Mouse (Mus musculus) forebrain, embryonic 14.5 days (tissue): ENCODE data around the gene Dhrs4. TPM values are rescaled to one million over a fixed set of nuclear protein-coding genes. Genes with fewer than 3 reads are reported as not detected.

Source experiments
- ATAC-seq: fragments of 200-750 bp; cut with Nextera tagmentation; 2 replicates; pipeline ENCODE4 v1.8.0; 2017; ENCODE audit warnings: mild to moderate bottlenecking, moderate library complexity
- DNase-seq: peaks from one replicate; pipeline ENCODE4 v3.0.0-alpha.2; 2015; ENCODE audit warnings: low spot score
- H3K27ac ChIP-seq: fragments of 300-500 bp; sonication (generic); 2 replicates; pipeline ENCODE4 v1.5.1; 2014; ENCODE audit warnings: low read depth, mild to moderate bottlenecking, control low read depth, low read length, moderate library complexity
- H3K27me3 ChIP-seq: fragments of 300-500 bp; sonication (generic); replicated peaks from 2 replicates; pipeline ENCODE4 v1.6.1; 2014; ENCODE audit warnings: low read length, control low read depth, mixed read lengths; ENCODE audit not compliant: control insufficient read depth, insufficient read depth
- H3K36me3 ChIP-seq: fragments of 300-500 bp; sonication (generic); 2 replicates; pipeline ENCODE4 v1.6.1; 2014; ENCODE audit warnings: low read length, control low read depth; ENCODE audit not compliant: control insufficient read depth, insufficient read depth
- H3K4me1 ChIP-seq: fragments of 300-500 bp; sonication (generic); 2 replicates; pipeline ENCODE4 v1.6.1; 2014; ENCODE audit warnings: antibody characterized with exemption, low read length, control low read depth; ENCODE audit not compliant: control insufficient read depth, insufficient read depth
- H3K4me2 ChIP-seq: fragments of 300-500 bp; sonication (generic); 2 replicates; pipeline ENCODE4 v1.6.1; 2014; ENCODE audit warnings: mild to moderate bottlenecking, control low read depth, low read length
- H3K4me3 ChIP-seq: fragments of 300-500 bp; sonication (generic); 2 replicates; pipeline ENCODE4 v1.5.1; 2014; ENCODE audit warnings: low read depth, low read length, control low read depth
- H3K9ac ChIP-seq: fragments of 300-500 bp; sonication (generic); 2 replicates; pipeline ENCODE4 v1.6.1; 2014; ENCODE audit warnings: mild to moderate bottlenecking, low read length, control low read depth, moderate library complexity
- H3K9me3 ChIP-seq: fragments of 300-500 bp; sonication (generic); replicated peaks from 2 replicates; pipeline ENCODE4 v1.6.1; 2016; ENCODE audit warnings: low read length, control low read depth, mixed read lengths; ENCODE audit not compliant: control insufficient read depth
- WGBS: fragments of 180-500 bp; shearing (Covaris S2); extraction: QIAGEN DNeasy Blood & Tissue Kit; methylation state at CpG from one replicate; pipeline ENCODE4 v1.1.7; 2014; 5-methylcytosine and 5-hydroxymethylcytosine counted together
- polyA plus RNA-seq: library from polyadenylated mRNA; unstranded; fragments of >200 nt; fragmentation: Nextera tagmentation; extraction: Ambion mirVana; gene quantifications from 2 replicates; pipeline ENCODE4 v1.2.1, GENCODE M21; 2014

Dhrs4 gene
- polyA plus RNA-seq, 1 experiment from 2014 or later, result 31.1 TPM

GRCm38 (mm10) chr14:55458761-55459160 is 19.8 kb upstream of the Dhrs4 start:
- H3K36me3 ChIP-seq, result no peaks in the 10 kb centered on the region
- H3K4me2 ChIP-seq, result no peak overlapping the region
- H3K27me3 ChIP-seq, result no peaks in the 10 kb centered on the region
- H3K9me3 ChIP-seq, result peaks cover 5% of the 10 kb centered on the region; the same call in 1 of the 2 replicates
- peak; percentile 58; the same call in 1 of the 2 replicates for ATAC-seq
- peak; percentile 50 for DNase-seq
- no peak overlapping the region for H3K27ac ChIP-seq
- H3K4me1 ChIP-seq, result no peaks in the 10 kb centered on the region
- no peak overlapping the region for H3K4me3 ChIP-seq
- WGBS, result 63% methylated on average over 3 of the region's 3 CpGs
- no peak overlapping the region for H3K9ac ChIP-seq

DNA sequence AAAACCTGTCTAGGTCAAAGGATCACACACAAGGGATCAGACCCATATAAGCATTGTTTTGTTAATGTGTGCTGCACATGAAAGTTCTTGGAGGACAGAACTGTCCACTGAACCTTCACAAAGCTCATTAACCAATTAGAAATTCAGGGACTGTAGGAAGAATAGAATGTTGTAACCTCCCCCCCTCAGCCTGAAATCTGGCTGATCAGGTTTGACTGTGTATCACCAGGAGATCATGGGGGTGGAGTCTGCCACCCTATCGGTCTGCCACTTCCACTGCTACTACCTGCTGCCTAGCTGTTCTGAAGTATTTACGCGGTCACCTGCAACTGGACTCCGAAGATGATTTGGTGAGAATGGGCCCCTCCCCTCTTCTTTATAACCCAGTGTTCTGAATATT is 18.8 kb upstream of the Dhrs4 start:
- H3K27ac ChIP-seq, result no peak overlapping the region

DNA sequence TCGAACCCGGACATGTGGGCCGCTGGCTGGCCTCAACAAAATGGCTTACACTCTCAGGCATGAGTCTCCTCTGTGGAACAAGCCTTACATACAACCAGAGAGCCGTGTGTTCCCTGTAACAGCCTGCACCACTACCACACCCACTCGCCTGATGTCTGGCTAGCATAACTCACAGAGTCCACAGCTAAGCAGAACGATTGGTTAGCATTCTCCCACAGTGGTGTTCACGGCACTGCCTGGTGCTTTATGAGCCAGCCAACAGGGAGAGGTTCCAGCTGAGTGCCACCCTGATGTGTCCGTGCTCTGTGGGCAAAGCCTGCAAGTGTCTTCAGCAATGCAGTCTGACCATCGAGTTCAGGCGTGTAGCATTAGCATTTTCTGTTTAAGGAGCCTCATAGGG is 18.3 kb upstream of the Dhrs4 start:
- Histone ChIP-seq H3K36me3 (no peaks in the 10 kb centered on the region), H3K27ac (no peak overlapping the region), H3K27me3 (no peaks in the 10 kb centered on the region), H3K4me3 (no peak overlapping the region), H3K4me2 (no peak overlapping the region), H3K9me3 (peaks cover 5% of the 10 kb centered on the region; the same call in 1 of the 2 replicates), H3K4me1 (no peaks in the 10 kb centered on the region), H3K9ac (no peak overlapping the region)
- WGBS, result 77% methylated on average over 10 of the region's 10 CpGs
- DNase-seq (no peak), ATAC-seq (no peak)

More for the DNA sequence above, 18.8 kb upstream of the Dhrs4 start:
- DNase-seq (no peak), ATAC-seq (no peak)
- Histone ChIP-seq H3K4me2 (no peak overlapping the region), H3K9me3 (peaks cover 5% of the 10 kb centered on the region; the same call in 1 of the 2 replicates), H3K36me3 (no peaks in the 10 kb centered on the region), H3K9ac (no peak overlapping the region), H3K4me3 (no peak overlapping the region), H3K4me1 (no peaks in the 10 kb centered on the region), H3K27me3 (no peaks in the 10 kb centered on the region)
- WGBS, result 72% methylated on average over 4 of the region's 4 CpGs

- no peak overlapping the region for H3K9ac ChIP-seq
- no peaks in the 10 kb centered on the region for H3K36me3 ChIP-seq
- H3K27me3 ChIP-seq, result no peaks in the 10 kb centered on the region
- no peak overlapping the region for H3K4me3 ChIP-seq
- ATAC-seq (no peak), DNase-seq (no peak)
- no peaks in the 10 kb centered on the region for H3K4me1 ChIP-seq
- WGBS, result 72% methylated on average over 4 of the region's 4 CpGs
- no peak overlapping the region for H3K27ac ChIP-seq
- H3K4me2 ChIP-seq, result no peak overlapping the region
- no peaks in the 10 kb centered on the region for H3K9me3 ChIP-seq
Observed at GRCm38 (mm10) chr14:55461757-55462156, 16.8 kb upstream of the Dhrs4 start.

DNA sequence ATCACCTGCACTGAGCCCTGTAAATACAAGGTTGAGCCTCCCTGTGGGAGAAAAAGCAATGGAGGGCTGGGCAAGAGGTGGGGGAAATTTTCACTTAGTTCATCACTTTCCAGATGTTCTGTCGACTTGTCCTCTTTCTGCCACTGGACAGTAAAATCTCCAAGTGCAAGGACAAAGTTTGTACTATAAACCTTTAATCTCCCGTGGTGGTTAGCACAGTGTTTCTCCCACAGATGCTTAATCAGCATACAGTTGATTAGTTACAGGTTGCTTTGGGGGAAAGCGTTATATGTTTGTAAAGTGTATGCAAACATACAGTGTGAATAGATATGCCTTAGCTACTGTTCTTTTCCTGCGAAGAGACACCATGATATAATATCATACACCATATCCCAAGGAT is 12.1 kb upstream of the Dhrs4 start:
- H3K4me2 ChIP-seq, result no peak overlapping the region
- no peak overlapping the region for H3K27ac ChIP-seq
- H3K9me3 ChIP-seq, result no peaks in the 10 kb centered on the region
- H3K9ac ChIP-seq, result no peak overlapping the region
- no peak for DNase-seq
- 83% methylated on average over 4 of the region's 4 CpGs for WGBS
- no peaks in the 10 kb centered on the region for H3K4me1 ChIP-seq
- H3K36me3 ChIP-seq, result no peaks in the 10 kb centered on the region
- H3K4me3 ChIP-seq, result no peak overlapping the region
- no peak for ATAC-seq
- no peaks in the 10 kb centered on the region for H3K27me3 ChIP-seq

- DNase-seq (no peak), ATAC-seq (no peak)
- no peaks in the 10 kb centered on the region for H3K36me3 ChIP-seq
- no peak overlapping the region for H3K4me2 ChIP-seq
- H3K27ac ChIP-seq, result no peak overlapping the region
- WGBS, result 80% methylated on average over 7 of the region's 7 CpGs
- no peak overlapping the region for H3K4me3 ChIP-seq
- no peaks in the 10 kb centered on the region for H3K27me3 ChIP-seq
- H3K4me1 ChIP-seq, result no peaks in the 10 kb centered on the region
- no peaks in the 10 kb centered on the region for H3K9me3 ChIP-seq
- H3K9ac ChIP-seq, result no peak overlapping the region
Observed at GRCm38 (mm10) chr14:55467108-55467507, 11.4 kb upstream of the Dhrs4 start.

DNA sequence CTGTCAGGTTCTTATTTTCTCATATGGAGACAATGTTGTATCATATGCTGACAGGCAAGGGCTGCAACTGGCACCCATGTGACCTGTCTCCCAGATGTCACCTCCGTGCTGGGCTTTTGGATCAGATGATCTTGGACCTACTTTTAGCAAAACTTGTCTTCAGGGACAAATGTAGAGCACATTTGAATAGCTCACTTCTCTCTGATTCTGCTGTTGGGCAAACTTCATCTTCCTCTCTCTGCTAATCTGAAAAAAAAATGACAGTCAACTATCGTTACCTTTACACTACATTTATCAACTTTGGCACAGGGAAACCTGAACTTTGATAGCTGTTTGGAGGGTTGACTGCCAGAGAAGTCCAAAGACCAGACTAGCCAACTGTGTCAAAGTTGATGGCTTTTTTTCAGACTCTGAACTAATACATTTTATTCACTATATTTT is 10.2 kb upstream of the Dhrs4 start:
- no peak for DNase-seq
- WGBS, result 89% methylated on average over 2 of the region's 2 CpGs
- H3K9me3 ChIP-seq, result no peaks in the 10 kb centered on the region
- no peak overlapping the region for H3K9ac ChIP-seq
- no peaks in the 10 kb centered on the region for H3K27me3 ChIP-seq
- no peak for ATAC-seq
- no peak overlapping the region for H3K4me3 ChIP-seq
- H3K4me2 ChIP-seq, result no peak overlapping the region
- no peaks in the 10 kb centered on the region for H3K4me1 ChIP-seq
- no peaks in the 10 kb centered on the region for H3K36me3 ChIP-seq
- no peak overlapping the region for H3K27ac ChIP-seq

DNA sequence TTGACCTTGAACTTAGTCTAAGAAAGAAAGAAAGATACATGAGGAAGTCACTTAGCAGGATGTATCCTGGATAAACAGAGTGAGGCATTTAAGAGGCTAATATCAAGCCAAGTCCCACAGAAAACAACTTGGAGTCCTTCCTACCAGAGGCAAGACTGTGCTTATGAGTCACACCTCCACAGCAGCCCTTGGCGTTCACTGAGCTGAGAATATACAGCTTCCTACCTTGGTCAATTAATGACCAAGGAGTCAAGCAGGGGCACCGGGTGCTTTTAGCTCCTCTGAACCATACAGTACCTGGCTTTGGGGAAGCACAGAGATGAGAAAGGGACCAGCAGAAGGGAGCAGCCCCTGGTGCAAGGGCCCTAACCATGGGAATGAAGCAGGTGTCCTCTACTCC is 9.5 kb upstream of the Dhrs4 start:
- Histone ChIP-seq H3K27ac (no peak overlapping the region), H3K4me2 (no peak overlapping the region), H3K4me1 (no peaks in the 10 kb centered on the region), H3K9me3 (no peaks in the 10 kb centered on the region), H3K4me3 (no peak overlapping the region), H3K27me3 (no peaks in the 10 kb centered on the region), H3K36me3 (no peaks in the 10 kb centered on the region), H3K9ac (no peak overlapping the region)
- DNase-seq (no peak), ATAC-seq (no peak)
- 92% methylated on average over 2 of the region's 2 CpGs for WGBS

DNA sequence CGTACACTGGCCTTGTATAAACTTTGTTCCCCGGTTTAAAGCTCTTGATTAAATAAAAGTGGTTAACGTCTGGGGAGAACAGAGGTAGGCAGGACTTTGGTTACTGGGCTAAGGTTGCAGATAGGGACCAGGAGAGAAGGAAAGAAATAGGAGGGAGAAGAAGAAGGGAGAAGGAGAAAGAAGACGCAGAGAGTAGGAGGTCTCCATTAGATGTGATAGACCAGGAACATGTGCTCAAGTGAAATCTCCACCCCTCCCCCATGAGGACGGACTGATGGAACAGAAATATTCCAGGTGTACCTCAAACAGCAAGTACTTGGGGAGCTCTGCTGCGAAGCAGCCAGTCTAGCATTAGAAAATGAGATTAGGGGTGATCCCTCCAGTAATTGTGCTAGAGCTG is 8.7 kb upstream of the Dhrs4 start:
- WGBS, result 84% methylated on average over 6 of the region's 6 CpGs
- ATAC-seq, result no peak
- H3K27me3 ChIP-seq, result no peaks in the 10 kb centered on the region
- H3K27ac ChIP-seq, result no peak overlapping the region
- no peak overlapping the region for H3K4me2 ChIP-seq
- no peak overlapping the region for H3K9ac ChIP-seq
- no peak for DNase-seq
- H3K4me3 ChIP-seq, result no peak overlapping the region
- no peaks in the 10 kb centered on the region for H3K9me3 ChIP-seq
- no peaks in the 10 kb centered on the region for H3K36me3 ChIP-seq
- H3K4me1 ChIP-seq, result no peaks in the 10 kb centered on the region
